Mouse (Mus musculus) cerebellum, postnatal 36 days (tissue): ENCODE results near the gene Slc12a7.
A peak's percentile ranks its signal among the peaks of the same experiment; 100 is the strongest.

Source experiments
- DNase-seq, 2 experiments: peaks; one replicate each; pipeline ENCODE4 v3.0.0; 2021 to 2022; ENCODE audit warnings: mixed read lengths in 2 of 2

The Slc12a7 gene

DNA sequence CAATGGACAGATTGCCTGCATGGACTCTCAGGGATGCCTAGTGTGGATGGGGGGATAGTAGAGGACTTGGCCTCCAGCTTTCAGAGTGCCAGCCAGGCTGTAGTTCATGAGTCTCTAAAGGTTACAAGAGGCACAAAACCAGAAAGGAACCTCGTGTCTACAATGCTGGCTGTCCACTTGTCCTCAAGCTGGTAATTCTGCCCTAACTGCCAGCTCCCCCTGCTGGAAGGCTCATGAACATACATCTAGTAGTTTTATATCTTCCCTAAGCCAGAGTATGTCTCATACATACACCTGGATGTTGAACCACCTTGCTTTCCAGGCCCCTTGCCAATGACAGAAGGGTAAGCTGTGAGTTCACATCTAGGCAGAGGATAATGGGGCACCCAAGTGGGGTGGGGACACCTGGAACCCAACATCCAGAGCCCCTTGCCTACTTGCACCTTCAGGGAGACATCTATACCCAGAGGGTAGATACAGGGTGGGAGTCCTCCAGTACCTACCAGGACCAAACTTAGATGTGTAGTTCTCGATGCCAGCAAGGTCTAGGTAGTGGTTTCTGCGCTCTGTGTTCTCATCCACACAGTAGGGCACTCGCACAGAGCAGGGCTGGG is 89.4 kb downstream of the Slc12a7 start:
- peak; percentile 37 to 54 for DNase-seq

DNA sequence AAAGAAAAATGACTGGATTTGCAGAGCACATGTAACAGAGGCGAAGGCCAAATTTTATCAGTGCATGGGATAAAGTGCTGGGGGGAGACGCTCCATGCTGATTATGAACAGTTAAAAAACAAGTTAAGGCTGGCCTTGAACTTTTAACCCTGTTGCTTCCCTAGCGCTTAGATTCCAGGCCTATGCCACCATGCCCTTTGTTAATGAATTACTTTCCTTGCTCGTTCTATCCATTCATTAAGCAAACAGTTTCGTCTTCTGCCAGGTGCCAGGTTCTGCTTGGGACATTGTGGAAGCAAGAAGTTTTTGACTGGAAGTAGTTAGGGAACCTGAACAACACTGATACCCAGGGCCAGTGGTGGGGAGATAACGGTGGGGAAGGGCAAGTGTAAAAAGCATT is 90.8 kb downstream of the Slc12a7 start:
- DNase-seq = no peak

DNA sequence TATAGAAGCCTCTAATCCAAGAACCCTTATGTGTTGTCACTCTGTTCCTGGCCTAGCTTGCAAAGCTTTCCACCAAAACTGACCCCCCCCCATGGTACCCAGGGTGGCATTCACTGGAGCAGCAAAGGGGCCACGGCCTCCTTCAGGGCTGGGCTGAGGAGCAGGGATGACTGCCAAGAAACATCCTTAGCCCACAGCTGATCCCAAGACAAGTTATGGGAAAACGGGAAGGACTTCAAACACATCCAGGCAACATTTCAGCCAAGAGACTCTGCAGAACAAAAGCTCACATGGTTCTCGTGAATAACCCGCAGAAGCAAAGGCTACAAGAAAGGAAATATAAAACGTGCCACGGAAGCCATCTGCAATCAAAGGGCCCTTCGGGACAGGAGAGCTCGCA is 94.3 kb downstream of the Slc12a7 start:
- no peak for DNase-seq

DNA sequence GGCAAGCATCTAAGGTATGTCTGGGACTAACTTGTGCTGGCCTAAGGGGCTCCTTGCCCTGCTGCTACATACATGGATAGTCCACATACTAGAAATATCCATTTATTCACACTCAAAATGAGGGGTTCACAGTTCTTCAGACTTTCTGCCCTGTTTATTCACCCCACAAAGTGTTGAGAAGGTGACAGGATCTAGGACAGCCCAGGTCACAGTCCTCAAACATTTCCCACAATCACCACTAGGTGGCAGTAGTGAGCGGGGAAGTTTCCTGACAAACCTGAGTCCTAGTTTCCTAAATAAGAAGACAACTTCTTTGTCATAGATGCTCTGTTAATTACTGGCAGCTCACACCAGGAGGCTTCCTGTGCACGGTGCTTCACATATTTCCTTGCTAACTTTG is 98.6 kb downstream of the Slc12a7 start:
- DNase-seq = peak; percentile 46 to 58

DNA sequence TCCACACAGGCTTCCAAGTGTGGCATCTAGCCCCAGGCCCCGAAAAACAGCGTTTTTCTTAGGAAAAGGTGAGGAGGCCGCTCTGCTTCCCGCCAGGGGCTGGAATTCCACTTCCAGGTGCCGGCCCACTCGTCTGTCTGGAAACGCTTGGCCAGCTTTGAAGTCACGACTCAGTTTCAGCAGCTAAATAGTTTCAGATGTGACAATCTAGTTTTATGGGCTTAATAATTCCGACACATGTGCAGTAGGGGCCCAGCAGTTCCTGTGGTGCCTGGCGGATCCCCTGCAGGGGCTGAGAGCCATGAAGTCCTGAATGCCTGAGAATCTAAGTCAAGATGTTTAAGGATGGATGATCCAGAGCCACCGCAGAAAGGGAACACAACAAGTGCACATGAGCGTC is 100.9 kb downstream of the Slc12a7 start:
- DNase-seq = no peak

DNA sequence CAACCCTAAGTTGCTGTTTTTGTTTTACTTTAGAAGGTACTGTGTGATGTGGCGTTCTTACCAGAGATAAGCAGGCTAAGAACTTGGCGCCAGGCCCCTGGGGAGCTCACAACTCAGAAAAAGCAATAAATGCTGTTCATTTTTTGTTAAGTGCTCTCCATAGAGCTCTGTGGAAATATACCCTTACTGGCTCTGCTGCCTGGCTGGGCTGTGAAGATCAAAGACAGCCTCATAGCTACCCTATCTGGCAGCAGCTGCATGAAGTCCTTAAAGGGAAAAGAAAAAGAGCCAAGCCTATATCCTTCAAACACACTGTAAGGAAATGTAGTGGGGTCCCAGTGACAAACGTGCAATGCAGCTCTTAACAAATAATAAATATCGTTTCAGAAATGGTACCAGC is 102.9 kb downstream of the Slc12a7 start:
- no peak for DNase-seq

DNA sequence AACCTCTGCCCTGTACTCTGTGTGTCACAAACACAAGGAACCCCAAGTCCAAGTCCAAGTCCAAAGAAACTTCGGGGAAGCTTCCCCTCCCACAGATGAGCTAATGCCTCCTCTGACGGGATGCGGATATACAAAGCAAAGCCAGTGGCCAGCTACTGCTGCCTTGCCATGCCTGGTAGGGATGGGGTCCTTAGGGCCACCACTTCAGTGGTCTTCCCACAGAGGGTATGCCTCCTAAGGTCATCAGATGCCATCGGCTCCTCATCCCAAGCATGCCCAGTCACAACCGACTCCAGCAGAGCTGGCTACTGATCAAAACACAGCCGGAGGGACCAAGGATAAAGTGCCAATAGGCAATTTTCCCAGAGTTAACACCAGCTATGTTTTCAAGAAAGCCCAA is 103.6 kb downstream of the Slc12a7 start:
- no peak for DNase-seq

DNA sequence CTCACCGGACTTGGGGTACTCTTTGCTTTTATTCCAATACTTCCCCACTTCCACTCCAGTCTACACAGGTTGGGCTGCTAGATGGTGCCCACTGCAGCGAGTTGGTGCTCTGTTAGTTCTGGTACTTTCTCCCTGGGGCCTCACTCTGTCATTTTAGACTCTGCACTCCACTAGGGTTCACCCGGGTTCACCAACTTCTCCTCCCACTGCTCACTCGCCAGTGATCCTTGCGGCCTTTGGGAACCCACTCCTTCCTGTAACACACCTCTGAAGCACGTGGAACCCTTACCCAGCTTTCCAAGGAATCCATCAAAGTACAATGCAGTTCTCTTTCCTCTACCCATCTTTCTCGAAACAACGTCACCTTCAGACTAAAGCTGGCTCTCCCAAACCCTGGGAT is 104.8 kb downstream of the Slc12a7 start:
- DNase-seq = no peak

DNA sequence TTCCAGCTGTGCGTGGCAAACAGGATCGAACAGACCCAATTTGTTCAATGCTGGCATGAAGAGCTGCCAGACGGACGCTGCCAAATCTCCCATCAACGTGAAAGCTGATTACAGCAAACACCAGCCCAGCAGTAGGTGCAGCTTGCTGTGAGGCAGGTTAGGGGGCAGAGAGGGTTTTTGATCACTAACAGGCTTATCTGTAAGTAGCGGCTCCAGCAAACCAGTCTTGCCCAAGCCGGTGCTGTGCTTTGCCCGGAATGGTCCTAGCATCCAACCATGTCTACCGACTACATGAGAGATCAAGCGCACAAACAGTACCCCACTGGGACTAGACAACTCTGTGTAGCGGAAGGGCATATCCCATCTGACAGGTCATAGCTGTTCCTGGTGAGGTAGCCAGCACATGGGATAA is 106.2 kb downstream of the Slc12a7 start:
- no peak for DNase-seq

DNA sequence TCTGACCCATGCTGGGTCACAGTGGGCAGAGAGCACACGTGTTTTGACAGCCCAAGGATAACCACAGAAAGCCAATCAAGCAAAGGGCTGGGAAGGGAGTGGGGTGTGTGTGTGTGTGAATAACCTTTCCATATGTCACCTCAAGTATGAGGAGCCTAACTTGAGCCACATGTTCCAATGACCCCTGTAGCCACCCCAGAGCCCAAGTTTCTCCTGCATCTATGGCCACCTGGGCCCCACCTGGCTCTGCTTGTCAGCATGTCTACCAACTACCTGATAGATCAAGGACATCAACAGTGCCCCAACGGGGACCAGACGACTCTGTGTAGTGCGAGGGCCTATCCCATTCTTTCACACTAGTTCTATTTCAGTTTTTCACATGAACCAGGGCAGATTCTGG is 106.8 kb downstream of the Slc12a7 start:
- DNase-seq = no peak

DNA sequence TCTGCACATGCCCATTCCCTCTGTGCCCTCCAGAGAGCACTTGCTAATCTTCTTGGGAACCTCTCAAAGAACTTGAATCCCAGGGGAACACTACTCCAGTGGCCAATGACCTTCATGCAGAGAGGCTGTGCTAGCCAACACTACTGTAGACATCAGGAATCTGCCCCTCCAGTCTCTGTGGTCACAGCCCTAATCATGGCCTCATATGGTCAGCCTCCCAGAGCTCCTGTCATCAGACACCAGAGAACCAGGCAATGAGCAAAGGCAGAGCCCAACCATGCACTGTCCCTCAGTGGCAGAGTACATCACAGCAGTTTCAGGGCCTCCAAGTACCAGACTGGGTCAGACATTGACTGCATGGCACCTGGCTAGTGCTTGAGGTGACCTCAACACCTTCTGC is 109.8 kb downstream of the Slc12a7 start:
- no peak for DNase-seq

DNA sequence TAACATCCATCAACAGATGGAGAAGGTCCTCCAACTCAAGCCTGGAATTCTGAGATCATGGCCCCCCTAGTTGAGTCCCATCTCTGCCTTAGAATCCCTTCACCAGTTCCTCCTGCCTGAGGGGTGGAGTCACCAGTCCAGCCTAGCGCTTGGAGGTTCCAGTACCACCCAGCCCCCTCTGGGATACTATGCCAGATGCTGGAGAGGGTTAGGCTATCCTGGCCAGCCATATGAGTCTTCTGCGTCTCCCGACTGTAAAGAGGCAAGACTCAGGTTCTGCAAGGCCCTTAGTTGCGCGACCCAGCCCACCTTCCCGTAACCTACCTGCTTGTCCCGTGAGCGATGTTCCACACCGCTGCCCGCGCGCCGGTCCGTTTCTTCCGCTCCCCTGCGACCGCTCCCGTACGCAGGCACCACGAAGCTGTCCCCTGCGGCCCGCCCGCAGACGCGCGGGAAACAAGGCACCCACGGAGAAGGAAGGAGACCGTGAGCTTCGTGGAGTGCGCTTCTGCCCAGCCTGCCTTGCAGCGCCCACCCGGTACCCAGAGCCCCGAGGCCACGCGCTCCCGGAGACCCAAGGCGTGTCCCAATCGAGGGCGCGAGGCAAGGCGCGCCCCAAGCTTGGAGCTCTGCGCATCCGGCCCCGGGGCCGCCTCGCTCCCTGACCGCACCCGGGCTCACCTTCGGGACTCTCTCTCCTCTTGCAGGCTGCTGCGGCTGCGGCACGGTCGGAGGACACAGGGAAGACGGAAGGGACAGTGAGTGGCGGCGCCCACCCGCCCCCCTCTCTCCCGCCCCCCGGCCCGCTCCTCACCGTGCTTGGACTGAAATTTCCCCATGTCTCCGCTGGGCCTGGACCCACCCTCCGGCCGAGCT is 113.9 kb downstream of the Slc12a7 start:
- no peak for DNase-seq

DNA sequence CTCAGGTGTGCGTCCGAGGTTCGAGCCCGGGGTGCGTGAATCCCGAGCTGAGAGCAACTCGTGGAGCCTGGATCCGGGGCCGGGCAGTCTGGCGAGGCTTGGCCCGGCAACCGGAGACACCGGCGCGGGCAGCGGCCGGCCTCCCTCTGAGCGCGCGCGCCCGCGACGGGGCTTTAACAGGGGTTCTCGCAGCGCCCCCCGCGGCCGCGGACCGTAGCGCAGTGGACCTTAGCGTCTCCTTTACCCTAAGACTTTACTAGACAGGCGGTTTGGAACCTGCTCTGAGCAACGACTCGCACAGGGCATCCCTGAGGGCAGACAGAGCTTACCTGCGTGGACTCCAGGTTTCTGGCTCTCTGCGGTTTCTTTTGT is 114.6 kb downstream of the Slc12a7 start, which contains the start of gene Nkd2:
Nkd2 (minus strand) TSS at position 167 of the 372 bp plus-strand sequence.
- DNase-seq = peak; percentile 36 to 55
